Mouse (Mus musculus): Measurements from ENCODE around the gene Naa40.

The Naa40 gene

GRCm38 (mm10) chr19:7265478-7266191, 24.7 kb upstream of the Naa40 start:
- in situ Hi-C loops (cut with MboI, MseI) = no loop called here

GRCm38 (mm10) chr19:7264766-7265331, 23.9 kb upstream of the Naa40 start:
- in situ Hi-C loops (cut with MboI, MseI) = loop anchor here (5.0 kb wide), 1 partner anchor 82 kb away; no protein-coding TSS in a partner anchor

GRCm38 (mm10) chr19:7264088-7264765, 23.2 kb upstream of the Naa40 start:
- in situ Hi-C loops (cut with MboI, MseI) = loop anchor here (5.0 kb wide), 1 partner anchor 83 kb away; no protein-coding TSS in a partner anchor

GRCm38 (mm10) chr19:7262592-7262991, 21.6 kb upstream of the Naa40 start:
- in situ Hi-C loops (cut with MboI, MseI) = loop anchor here (5.0 kb wide), 1 partner anchor 85 kb away; no protein-coding TSS in a partner anchor

GRCm38 (mm10) chr19:7261964-7262363, 21.0 kb upstream of the Naa40 start:
- in situ Hi-C loops (cut with MboI, MseI) = loop anchor here (5.0 kb wide), 1 partner anchor 85 kb away; no protein-coding TSS in a partner anchor

- in situ Hi-C loops (cut with MboI, MseI) = loop anchor here (5.0 kb wide), 1 partner anchor 86 kb away; no protein-coding TSS in a partner anchor
Observed at GRCm38 (mm10) chr19:7261476-7261875, 20.5 kb upstream of the Naa40 start.

- in situ Hi-C loops (cut with MboI, MseI) = loop anchor here (5.0 kb wide), 1 partner anchor 164 kb away; no protein-coding TSS in a partner anchor
Observed at GRCm38 (mm10) chr19:7257881-7258280, 16.9 kb upstream of the Naa40 start.

- in situ Hi-C loops (cut with MboI, MseI) = no loop called here
Observed at GRCm38 (mm10) chr19:7246021-7246420, 5.0 kb upstream of the Naa40 start.

GRCm38 (mm10) chr19:7240291-7240690, 692 bp downstream of the Naa40 start:
- in situ Hi-C loops (cut with MboI, MseI) = no loop called here

- in situ Hi-C loops (cut with MboI, MseI) = loop anchor here (10.0 kb wide), 1 partner anchor 45 kb away; no protein-coding TSS in a partner anchor
Observed at GRCm38 (mm10) chr19:7239574-7239973, 1.4 kb downstream of the Naa40 start.

- in situ Hi-C loops (cut with MboI, MseI) = loop anchor here (10.0 kb wide), 1 partner anchor 48 kb away; no protein-coding TSS in a partner anchor
Observed at GRCm38 (mm10) chr19:7236742-7237141, 4.2 kb downstream of the Naa40 start.

GRCm38 (mm10) chr19:7236011-7236410, 5.0 kb downstream of the Naa40 start:
- in situ Hi-C loops (cut with MboI, MseI) = loop anchor here (10.0 kb wide), 1 partner anchor 49 kb away; no protein-coding TSS in a partner anchor

- in situ Hi-C loops (cut with MboI, MseI) = loop anchor here (10.0 kb wide), 1 partner anchor 49 kb away; no protein-coding TSS in a partner anchor
Observed at GRCm38 (mm10) chr19:7235461-7235860, 5.5 kb downstream of the Naa40 start.

GRCm38 (mm10) chr19:7234537-7235221, 6.3 kb downstream of the Naa40 start:
- in situ Hi-C loops (cut with MboI, MseI) = loop anchor here (10.0 kb wide), 1 partner anchor 50 kb away; no protein-coding TSS in a partner anchor

GRCm38 (mm10) chr19:7226511-7226914, 14.5 kb downstream of the Naa40 start:
- in situ Hi-C loops (cut with MboI, MseI) = no loop called here

- in situ Hi-C loops (cut with MboI, MseI) = no loop called here
Observed at GRCm38 (mm10) chr19:7225096-7225690, 15.8 kb downstream of the Naa40 start.

- in situ Hi-C loops (cut with MboI, MseI) = no loop called here
Observed at GRCm38 (mm10) chr19:7224253-7224652, 16.7 kb downstream of the Naa40 start.

- in situ Hi-C loops (cut with MboI, MseI) = no loop called here
Observed at GRCm38 (mm10) chr19:7223488-7223887, 17.5 kb downstream of the Naa40 start.

- in situ Hi-C loops (cut with MboI, MseI) = no loop called here
Observed at GRCm38 (mm10) chr19:7222196-7222595, 18.8 kb downstream of the Naa40 start.

GRCm38 (mm10) chr19:7218753-7219152, 22.2 kb downstream of the Naa40 start:
- in situ Hi-C loops (cut with MboI, MseI) = loop anchor here (10.0 kb wide), 1 partner anchor 1134 kb away; the partner anchor contains the start of genes Cdca5, Gm28374, Tmem262 and Zfpl1

GRCm38 (mm10) chr19:7217926-7218267, 23.1 kb downstream of the Naa40 start:
- in situ Hi-C loops (cut with MboI, MseI) = loop anchor here (10.0 kb wide), 1 partner anchor 1133 kb away; the partner anchor contains the start of genes Cdca5, Gm28374, Tmem262 and Zfpl1

All from T-helper 2 cell (primary cell).